Mouse (Mus musculus): ENCODE measurements around the gene Krtap24-1. TPM values are rescaled to one million over a fixed set of nuclear protein-coding genes. Genes with fewer than 3 reads are reported as not detected.

Gene Krtap24-1
- total and polyA plus RNA-seq, 3 experiments: not detected

- no peaks in the 10 kb centered on the region for H3K27me3 ChIP-seq (ENCODE audit: control insufficient read depth in 1 of 2, insufficient read depth in 2 of 2, low read length in 2 of 2)
- H3K4me3 ChIP-seq (ENCODE audit: control insufficient read depth in 1 of 2, insufficient read depth in 1 of 2, low read depth in 2 of 2, low read length in 2 of 2): no peak overlapping the region
- H3K9me3 ChIP-seq (replicated peaks; ENCODE audit: insufficient read depth, low read length): no peaks in the 10 kb centered on the region
- no peak overlapping the region for H3K27ac ChIP-seq (ENCODE audit: control insufficient read depth, low read depth, low read length)
- DNase-seq (ENCODE audit: low read depth, low spot score): no peak
- no peaks in the 10 kb centered on the region for H3K79me2 ChIP-seq (ENCODE audit: control insufficient read depth, insufficient read depth, low read length, poor library complexity)
- H3K4me1 ChIP-seq (ENCODE audit: control insufficient read depth in 1 of 2, insufficient read depth in 2 of 2, low read length in 2 of 2): no peaks in the 10 kb centered on the region
- H3K9ac ChIP-seq (ENCODE audit: control insufficient read depth, low read depth, low read length, poor library complexity, severe bottlenecking): no peak overlapping the region
- no peaks in the 10 kb centered on the region for H3K36me3 ChIP-seq (ENCODE audit: control insufficient read depth in 1 of 2, insufficient read depth in 2 of 2, low read length in 2 of 2)
- no peak for TF ChIP-seq BHLHE40 (IDR thresholded peaks at IDR 0.05; ENCODE audit: borderline replicate concordance, low read depth, low read length)
- TF ChIP-seq UBTF (IDR thresholded peaks at IDR 0.05; ENCODE audit: borderline replicate concordance, insufficient read depth, low read depth, low read length): no peak
- TF ChIP-seq NRF1 (IDR thresholded peaks at IDR 0.05; ENCODE audit: insufficient read depth, low read depth, low read length, poor library complexity, severe bottlenecking): no peak
- TF ChIP-seq RCOR1 (IDR thresholded peaks at IDR 0.05; ENCODE audit: low read depth, low read length): no peak
- TF ChIP-seq RAD21 (IDR thresholded peaks at IDR 0.05; ENCODE audit: low read depth, low read length): no peak
These were observed 39.1 kb downstream of the Krtap24-1 start for GRCm38 (mm10) chr16:88572904-88573404.

DNA sequence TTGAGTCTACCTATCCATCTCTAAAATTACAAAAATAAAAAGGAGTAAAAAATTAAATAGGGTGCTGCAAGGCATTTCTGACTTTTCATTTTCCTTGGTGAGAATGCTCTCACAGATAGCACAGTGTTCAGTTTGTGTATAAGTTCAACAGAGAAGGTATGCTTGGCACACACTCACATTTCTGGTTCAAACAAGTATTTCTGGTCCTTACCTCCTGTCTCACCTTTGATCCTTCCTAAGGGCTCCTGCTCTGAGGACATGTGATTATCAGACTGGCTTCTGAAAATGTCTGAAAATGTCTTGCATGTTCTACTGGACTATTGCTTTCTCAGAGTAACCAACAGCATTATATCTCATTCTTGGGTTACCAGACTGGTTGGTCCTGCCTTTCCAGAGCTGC lies 41.9 kb downstream of the Krtap24-1 start:
- Histone ChIP-seq H3K9ac (ENCODE audit: control insufficient read depth, low read depth, low read length, poor library complexity, severe bottlenecking) (no peak overlapping the region), H3K27me3 (ENCODE audit: control insufficient read depth in 1 of 2, insufficient read depth in 2 of 2, low read length in 2 of 2) (no peaks in the 10 kb centered on the region), H3K79me2 (ENCODE audit: control insufficient read depth, insufficient read depth, low read length, poor library complexity) (no peaks in the 10 kb centered on the region), H3K4me1 (ENCODE audit: control insufficient read depth in 1 of 2, insufficient read depth in 2 of 2, low read length in 2 of 2) (no peaks in the 10 kb centered on the region), H3K27ac (ENCODE audit: control insufficient read depth, low read depth, low read length) (no peak overlapping the region), H3K9me3 (replicated peaks; ENCODE audit: insufficient read depth, low read length) (no peaks in the 10 kb centered on the region), H3K4me3 (ENCODE audit: control insufficient read depth in 1 of 2, insufficient read depth in 1 of 2, low read depth in 2 of 2, low read length in 2 of 2) (no peak overlapping the region), H3K36me3 (ENCODE audit: control insufficient read depth in 1 of 2, insufficient read depth in 2 of 2, low read length in 2 of 2) (no peaks in the 10 kb centered on the region)
- no peak for DNase-seq (ENCODE audit: low read depth, low spot score)
- no peak for TF ChIP-seq TBP (IDR thresholded peaks at IDR 0.05; ENCODE audit: low read depth, low read length)
- no peak for TF ChIP-seq CTCF (IDR thresholded peaks at IDR 0.05 in 2 of 3, conservative IDR thresholded peaks at IDR 0.05 in 1 of 3; ENCODE audit: control insufficient read depth in 1 of 3, insufficient read depth in 1 of 3, low read depth in 2 of 3, low read length in 3 of 3, poor library complexity in 1 of 3, severe bottlenecking in 1 of 3)
- TF ChIP-seq ELF1 (IDR thresholded peaks at IDR 0.05; ENCODE audit: low read depth, low read length): no peak
- TF ChIP-seq GATA1 (IDR thresholded peaks at IDR 0.05; ENCODE audit: low read depth, low read length): no peak
- TF ChIP-seq ZKSCAN1 (IDR thresholded peaks at IDR 0.05; ENCODE audit: low read depth, low read length): no peak
- TF ChIP-seq CHD2 (IDR thresholded peaks at IDR 0.05; ENCODE audit: low read length): no peak
- no peak for TF ChIP-seq MYB (IDR thresholded peaks at IDR 0.05; ENCODE audit: low read depth, low read length)
- no peak for TF ChIP-seq GABPA (IDR thresholded peaks at IDR 0.05; ENCODE audit: low read depth, low read length)
- TF ChIP-seq POLR2AphosphoS2 (IDR thresholded peaks at IDR 0.05; ENCODE audit: low read length): no peak
- TF ChIP-seq NELFE (IDR thresholded peaks at IDR 0.05; ENCODE audit: low read depth, low read length): no peak
- TF ChIP-seq JUND (IDR thresholded peaks at IDR 0.05; ENCODE audit: low read depth, low read length): no peak
- no peak for TF ChIP-seq ZMIZ1 (IDR thresholded peaks at IDR 0.05; ENCODE audit: low read depth, low read length)
- no peak for TF ChIP-seq MEF2A (IDR thresholded peaks at IDR 0.05; ENCODE audit: extremely low read depth, insufficient replicate concordance, low read depth, low read length, poor library complexity, severe bottlenecking)
- no peak for TF ChIP-seq MAFK (IDR thresholded peaks at IDR 0.05; ENCODE audit: borderline replicate concordance, low read depth, low read length)
- TF ChIP-seq E2F4 (IDR thresholded peaks at IDR 0.05; ENCODE audit: borderline replicate concordance, low read depth, low read length): no peak
- no peak for TF ChIP-seq ZNF384 (IDR thresholded peaks at IDR 0.05; ENCODE audit: low read depth, low read length)
- TF ChIP-seq MAX (IDR thresholded peaks at IDR 0.05; ENCODE audit: low read length): no peak
- TF ChIP-seq EP300 (IDR thresholded peaks at IDR 0.05; ENCODE audit: low read depth in 1 of 2, low read length in 2 of 2): no peak
- no peak for TF ChIP-seq POLR2A (IDR thresholded peaks at IDR 0.05; ENCODE audit: control insufficient read depth in 1 of 2, insufficient read depth in 1 of 2, low read depth in 1 of 2, low read length in 2 of 2, poor library complexity in 1 of 2)

All from MEL (cell line).